Mouse (Mus musculus): ENCODE measurements at regions not wholly inside any gene's neighbourhood (a gene's known extent, or its start where the extent isn't known, plus 50 kb on each side); places are given as distances from the start of the nearest gene placed in this dataset.

- DNase-seq (ENCODE audit: low read depth, low spot score) = no peak
Observed at GRCm38 (mm10) chr2:21129621-21130020, 75.5 kb downstream of the Enkur start.

- DNase-seq (ENCODE audit: low read depth, low spot score) = no peak
Observed at GRCm38 (mm10) chr2:21126531-21126930, 78.6 kb downstream of the Enkur start.

GRCm38 (mm10) chr2:21122421-21122820, 82.7 kb downstream of the Enkur start:
- no peak for DNase-seq (ENCODE audit: low read depth, low spot score)

- no peak for DNase-seq (ENCODE audit: low read depth, low spot score)
Observed at GRCm38 (mm10) chr2:21121663-21122062, 83.5 kb downstream of the Enkur start.

- no peak for DNase-seq (ENCODE audit: low read depth, low spot score)
Observed at GRCm38 (mm10) chr2:21116817-21117216, 88.3 kb downstream of the Enkur start.

- no peak for DNase-seq (ENCODE audit: low read depth, low spot score)
Observed at GRCm38 (mm10) chr2:21111527-21111926, 93.6 kb downstream of the Enkur start.

- DNase-seq (ENCODE audit: low read depth, low spot score) = no peak
Observed at GRCm38 (mm10) chr2:21100248-21100808, 104.8 kb downstream of the Enkur start.

- DNase-seq (ENCODE audit: low read depth, low spot score) = no peak
Observed at GRCm38 (mm10) chr2:21091058-21091971, 113.8 kb downstream of the Enkur start.

- no peak for DNase-seq (ENCODE audit: low read depth, low spot score)
Observed at GRCm38 (mm10) chr2:21085517-21085916, 116.8 kb upstream of the Arhgap21 start.

- no peak for DNase-seq (ENCODE audit: low read depth, low spot score)
Observed at GRCm38 (mm10) chr2:21067292-21067850, 98.7 kb upstream of the Arhgap21 start.

GRCm38 (mm10) chr2:21060347-21060650, 91.6 kb upstream of the Arhgap21 start:
- DNase-seq (ENCODE audit: low read depth, low spot score) = no peak

- DNase-seq (ENCODE audit: low read depth, low spot score) = no peak
Observed at GRCm38 (mm10) chr2:21059618-21060346, 91.1 kb upstream of the Arhgap21 start.

GRCm38 (mm10) chr2:21058940-21059339, 90.3 kb upstream of the Arhgap21 start:
- DNase-seq (ENCODE audit: low read depth, low spot score) = no peak

GRCm38 (mm10) chr2:21056450-21057210, 87.9 kb upstream of the Arhgap21 start:
- DNase-seq (ENCODE audit: low read depth, low spot score) = no peak

- DNase-seq (ENCODE audit: low read depth, low spot score) = no peak
Observed at GRCm38 (mm10) chr2:21055416-21055815, 86.7 kb upstream of the Arhgap21 start.

- no peak for DNase-seq (ENCODE audit: low read depth, low spot score)
Observed at GRCm38 (mm10) chr2:21054325-21055082, 85.8 kb upstream of the Arhgap21 start.

- no peak for DNase-seq (ENCODE audit: low read depth, low spot score)
Observed at GRCm38 (mm10) chr2:21053596-21053995, 84.9 kb upstream of the Arhgap21 start.

GRCm38 (mm10) chr2:21048996-21049395, 80.3 kb upstream of the Arhgap21 start:
- DNase-seq (ENCODE audit: low read depth, low spot score) = no peak

- no peak for DNase-seq (ENCODE audit: low read depth, low spot score)
Observed at GRCm38 (mm10) chr2:21048226-21048625, 79.5 kb upstream of the Arhgap21 start.

GRCm38 (mm10) chr2:21046503-21047116, 77.9 kb upstream of the Arhgap21 start:
- DNase-seq (ENCODE audit: low read depth, low spot score) = no peak
